Mouse (Mus musculus): ENCODE measurements around the gene Eif6.

DNA sequence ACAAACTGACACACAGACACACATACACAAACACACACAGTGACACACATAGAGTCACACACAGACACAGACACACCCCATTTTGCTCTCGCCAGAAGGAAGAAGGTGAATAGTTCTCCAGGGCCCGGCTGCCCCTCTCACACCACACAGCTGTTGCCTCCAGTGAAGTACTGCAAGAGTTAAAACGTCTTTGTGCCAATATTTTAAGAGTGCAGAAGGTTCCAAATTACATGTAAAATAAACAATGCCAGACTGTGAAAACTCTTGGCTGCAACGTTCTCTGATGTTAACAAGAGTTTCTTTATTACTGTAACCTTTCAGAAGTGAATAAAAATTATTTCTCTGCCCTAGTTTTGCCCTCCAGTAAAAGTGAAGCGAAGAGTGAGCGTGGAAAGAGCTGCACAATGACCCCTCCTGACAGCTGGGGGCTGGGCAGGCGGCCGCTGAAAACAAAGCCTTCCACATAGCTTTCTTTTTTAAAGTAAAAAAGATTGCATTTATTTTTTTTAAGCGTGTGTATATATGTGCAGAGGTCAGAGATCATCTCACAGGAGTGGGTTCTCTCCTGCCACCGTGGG, 46.3 kb upstream of the Eif6 start:
- TF ChIP-seq CTCF (IDR thresholded peaks at IDR 0.05; ENCODE audit: low read depth) (no peak), EP300 (IDR thresholded peaks at IDR 0.05; ENCODE audit: low read depth) (no peak)
